Mouse (Mus musculus) limb, embryonic 11.5 days (tissue): ENCODE results near the gene Olfr1368. TPM values are rescaled to one million over a fixed set of nuclear protein-coding genes. Genes with fewer than 3 reads are reported as not detected.

Experiments
- ATAC-seq: fragments of 200-750 bp; cut with Nextera tagmentation; 2 replicates; pipeline ENCODE4 v1.8.0; 2017; ENCODE audit warnings: low read depth; ENCODE audit not compliant: insufficient number of reproducible peaks, low FRiP score, low TSS enrichment
- DNase-seq: peaks from one replicate; pipeline ENCODE4 v3.0.0-alpha.2; 2015; ENCODE audit warnings: low spot score
- H3K27ac ChIP-seq: fragments of 300-500 bp; sonication (generic); replicated peaks from 2 replicates; pipeline ENCODE4 v1.5.1; 2014; ENCODE audit warnings: low read depth, mild to moderate bottlenecking, low read length
- H3K27me3 ChIP-seq: fragments of 300-500 bp; sonication (generic); 2 replicates; pipeline ENCODE4 v1.6.1; 2014; ENCODE audit warnings: mild to moderate bottlenecking, low read length, mixed read lengths; ENCODE audit not compliant: control insufficient read depth, insufficient read depth
- H3K36me3 ChIP-seq: fragments of 300-500 bp; sonication (generic); 2 replicates; pipeline ENCODE4 v1.6.1; 2014; ENCODE audit warnings: mild to moderate bottlenecking, low read length, moderate library complexity, mixed read lengths; ENCODE audit not compliant: control insufficient read depth, insufficient read depth
- H3K4me1 ChIP-seq: fragments of 300-500 bp; sonication (generic); 2 replicates; pipeline ENCODE4 v1.6.1; 2014; ENCODE audit warnings: low read length, mixed read lengths; ENCODE audit not compliant: control insufficient read depth, insufficient read depth
- H3K4me2 ChIP-seq: fragments of 300-500 bp; sonication (generic); 2 replicates; pipeline ENCODE4 v1.6.1; 2014; ENCODE audit warnings: low read depth, mild to moderate bottlenecking, moderate library complexity; ENCODE audit not compliant: severe bottlenecking
- H3K4me3 ChIP-seq: fragments of 300-500 bp; sonication (generic); 2 replicates; pipeline ENCODE4 v1.5.1; 2014; ENCODE audit warnings: low read depth, low read length
- H3K9ac ChIP-seq: fragments of 300-500 bp; sonication (generic); 2 replicates; pipeline ENCODE4 v1.6.1; 2014; ENCODE audit warnings: mild to moderate bottlenecking, low read length
- H3K9me3 ChIP-seq: fragments of 300-500 bp; sonication (generic); 2 replicates; pipeline ENCODE4 v1.6.1; 2016; ENCODE audit warnings: low read length; ENCODE audit not compliant: control insufficient read depth
- WGBS: fragments of 180-500 bp; shearing (Covaris S2); extraction: QIAGEN DNeasy Blood & Tissue Kit; methylation state at CpG from one replicate; pipeline ENCODE4 v1.1.7; 2014; 5-methylcytosine and 5-hydroxymethylcytosine counted together
- polyA plus RNA-seq: library from polyadenylated mRNA; unstranded; fragments of >200 nt; fragmentation: Nextera tagmentation; extraction: Ambion mirVana; gene quantifications from 2 replicates; pipeline ENCODE4 v1.2.1, GENCODE M21; 2014

The Olfr1368 gene
- polyA plus RNA-seq, 1 experiment from 2014 or later: not detected

DNA sequence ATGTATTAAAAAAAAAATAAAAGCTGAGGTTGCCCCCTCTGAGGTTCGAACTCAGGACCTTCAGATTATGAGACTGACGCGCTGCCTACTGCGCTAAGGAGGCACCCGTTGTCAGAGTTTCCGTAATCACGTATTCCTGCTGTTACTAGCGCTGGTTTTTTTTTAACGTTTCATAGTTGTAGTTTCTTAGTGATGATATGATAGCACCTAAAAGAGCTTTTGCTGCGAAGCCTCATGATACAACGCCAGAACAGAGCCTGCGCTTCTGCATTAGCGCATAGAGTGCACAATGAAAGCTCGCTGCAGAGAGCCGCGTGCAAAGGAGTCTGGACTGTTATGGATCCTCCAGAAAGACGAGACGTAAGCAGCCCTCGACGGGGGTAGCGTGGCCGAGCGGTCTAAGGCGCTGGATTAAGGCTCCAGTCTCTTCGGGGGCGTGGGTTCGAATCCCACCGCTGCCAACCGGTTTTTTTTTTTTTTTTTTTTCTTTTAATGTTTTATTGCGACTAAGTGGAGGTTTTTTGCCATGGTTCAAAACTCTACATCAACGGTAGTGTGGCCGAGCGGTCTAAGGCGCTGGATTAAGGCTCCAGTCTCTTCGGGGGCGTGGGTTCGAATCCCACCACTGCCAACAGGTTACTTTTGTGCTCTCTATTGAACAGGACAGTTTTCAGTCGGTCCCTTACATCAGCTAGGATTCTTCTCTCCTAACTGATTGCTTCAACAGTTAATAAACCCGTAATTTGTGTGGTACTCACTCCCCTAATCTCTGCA is 24.2 kb upstream of the Olfr1368 start:
- H3K9ac ChIP-seq: no peak overlapping the region
- H3K36me3 ChIP-seq: no peaks in the 10 kb centered on the region
- no peaks in the 10 kb centered on the region for H3K27me3 ChIP-seq
- peak; percentile 75; the same call in 1 of the 2 replicates for ATAC-seq
- under 1% methylated on average over 39 of the region's 39 CpGs for WGBS
- peak overlapping the region; percentile 40 for H3K4me3 ChIP-seq
- H3K9me3 ChIP-seq: no peaks in the 10 kb centered on the region
- peak overlapping the region; percentile 73; the same call in 1 of the 2 replicates for H3K4me2 ChIP-seq
- DNase-seq: peak; percentile 91
- H3K27ac ChIP-seq: no peak overlapping the region
- peaks cover 4% of the 10 kb centered on the region; the same call in 1 of the 2 replicates for H3K4me1 ChIP-seq

DNA sequence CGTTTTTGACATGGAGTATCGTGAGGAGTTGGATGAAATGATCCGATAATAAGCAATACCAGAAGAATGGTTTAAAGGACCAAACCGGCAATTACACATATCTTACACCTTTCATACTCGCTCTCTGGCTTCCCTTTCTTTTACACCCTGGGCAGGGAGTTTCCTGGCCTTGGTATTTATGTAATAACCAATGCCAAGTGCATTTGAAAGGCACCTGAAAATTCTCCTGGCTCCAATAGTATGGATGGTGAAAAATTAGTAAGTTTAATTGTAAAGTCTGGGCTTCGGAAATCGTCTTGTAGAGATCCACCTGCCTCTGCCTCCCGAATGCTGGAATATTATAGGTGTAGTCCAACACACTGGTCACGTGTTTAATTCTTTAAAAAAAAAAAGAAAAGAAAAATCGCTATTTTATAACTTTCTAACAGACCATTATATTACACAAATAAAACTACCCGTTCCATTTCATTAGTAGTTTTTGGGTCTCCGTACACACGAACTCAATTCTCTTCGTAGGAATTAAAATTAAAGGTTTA is 23.5 kb upstream of the Olfr1368 start:
- peak overlapping the region; percentile 48 for H3K4me3 ChIP-seq
- H3K36me3 ChIP-seq: no peaks in the 10 kb centered on the region
- H3K27me3 ChIP-seq: no peaks in the 10 kb centered on the region
- no peaks in the 10 kb centered on the region for H3K9me3 ChIP-seq
- ATAC-seq (no peak), DNase-seq (no peak)
- peak overlapping the region; percentile 73 for H3K4me2 ChIP-seq
- no peak overlapping the region for H3K27ac ChIP-seq
- no peak overlapping the region for H3K9ac ChIP-seq
- H3K4me1 ChIP-seq: peaks cover 4% of the 10 kb centered on the region; the same call in 1 of the 2 replicates
- WGBS: 6% methylated on average over 14 of the region's 14 CpGs

DNA sequence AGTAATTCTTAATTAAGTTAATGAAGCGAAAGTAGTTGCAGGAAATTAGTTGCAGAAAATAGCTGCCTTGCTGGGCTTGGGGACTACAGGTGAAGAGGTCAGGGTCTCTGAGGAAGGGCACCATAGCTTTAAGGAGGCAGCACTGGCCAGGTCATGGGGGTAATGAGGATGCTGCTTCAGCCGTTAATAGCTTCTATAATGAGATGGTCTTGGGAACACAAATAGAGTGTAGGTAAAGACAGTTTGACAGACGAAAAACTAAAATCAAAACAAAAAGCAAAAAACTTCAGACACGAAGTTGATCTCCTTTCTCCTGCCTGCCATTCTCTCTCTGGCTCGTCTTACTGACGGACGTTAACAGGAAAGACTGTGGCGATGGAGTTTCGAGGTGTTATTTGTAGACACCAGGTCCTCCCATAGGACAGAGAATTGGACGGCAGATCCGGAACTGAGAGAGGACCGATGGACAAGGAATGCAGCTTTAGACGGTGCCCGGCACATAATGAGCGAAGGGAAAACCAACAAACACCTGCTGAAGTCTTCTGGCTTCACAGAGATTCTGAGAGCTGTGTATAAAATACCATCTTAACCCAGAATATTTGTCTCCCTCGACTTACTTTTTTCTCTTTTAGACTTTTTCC is 22.8 kb upstream of the Olfr1368 start:
- H3K4me2 ChIP-seq: peak overlapping the region; percentile 73
- no peak for ATAC-seq
- H3K27ac ChIP-seq: no peak overlapping the region
- H3K9me3 ChIP-seq: no peaks in the 10 kb centered on the region
- H3K27me3 ChIP-seq: no peaks in the 10 kb centered on the region
- DNase-seq: peak; percentile 52
- no peak overlapping the region; the same call in 1 of the 2 replicates for H3K9ac ChIP-seq
- peaks cover 4% of the 10 kb centered on the region; the same call in 1 of the 2 replicates for H3K4me1 ChIP-seq
- under 1% methylated on average over 16 of the region's 16 CpGs for WGBS
- no peaks in the 10 kb centered on the region for H3K36me3 ChIP-seq
- H3K4me3 ChIP-seq: peak overlapping the region; percentile 48

DNA sequence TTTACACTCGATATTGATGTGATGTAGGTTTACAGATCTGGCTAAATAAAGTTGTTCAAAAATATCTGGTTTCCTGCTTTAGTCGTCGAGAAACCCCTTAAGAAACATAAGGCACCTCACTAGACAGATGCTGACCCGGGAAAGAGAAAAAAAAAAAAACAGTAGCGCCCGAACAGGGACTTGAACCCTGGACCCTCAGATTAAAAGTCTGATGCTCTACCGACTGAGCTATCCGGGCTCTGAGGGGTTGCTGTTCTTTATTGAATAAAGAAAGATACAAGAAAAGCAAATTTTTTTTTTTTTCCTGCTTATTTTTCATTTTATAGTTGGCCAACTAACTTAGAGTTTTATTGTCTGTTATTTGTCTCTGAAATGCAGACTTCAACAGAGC is 22.2 kb upstream of the Olfr1368 start:
- Histone ChIP-seq H3K27me3 (no peaks in the 10 kb centered on the region), H3K4me1 (peaks cover 4% of the 10 kb centered on the region; the same call in 1 of the 2 replicates), H3K27ac (no peak overlapping the region), H3K4me3 (peak overlapping the region; percentile 48), H3K9me3 (no peaks in the 10 kb centered on the region), H3K36me3 (no peaks in the 10 kb centered on the region), H3K9ac (no peak overlapping the region), H3K4me2 (peak overlapping the region; percentile 73)
- under 1% methylated on average over 8 of the region's 8 CpGs for WGBS
- DNase-seq (peak; percentile 66), ATAC-seq (no peak)

DNA sequence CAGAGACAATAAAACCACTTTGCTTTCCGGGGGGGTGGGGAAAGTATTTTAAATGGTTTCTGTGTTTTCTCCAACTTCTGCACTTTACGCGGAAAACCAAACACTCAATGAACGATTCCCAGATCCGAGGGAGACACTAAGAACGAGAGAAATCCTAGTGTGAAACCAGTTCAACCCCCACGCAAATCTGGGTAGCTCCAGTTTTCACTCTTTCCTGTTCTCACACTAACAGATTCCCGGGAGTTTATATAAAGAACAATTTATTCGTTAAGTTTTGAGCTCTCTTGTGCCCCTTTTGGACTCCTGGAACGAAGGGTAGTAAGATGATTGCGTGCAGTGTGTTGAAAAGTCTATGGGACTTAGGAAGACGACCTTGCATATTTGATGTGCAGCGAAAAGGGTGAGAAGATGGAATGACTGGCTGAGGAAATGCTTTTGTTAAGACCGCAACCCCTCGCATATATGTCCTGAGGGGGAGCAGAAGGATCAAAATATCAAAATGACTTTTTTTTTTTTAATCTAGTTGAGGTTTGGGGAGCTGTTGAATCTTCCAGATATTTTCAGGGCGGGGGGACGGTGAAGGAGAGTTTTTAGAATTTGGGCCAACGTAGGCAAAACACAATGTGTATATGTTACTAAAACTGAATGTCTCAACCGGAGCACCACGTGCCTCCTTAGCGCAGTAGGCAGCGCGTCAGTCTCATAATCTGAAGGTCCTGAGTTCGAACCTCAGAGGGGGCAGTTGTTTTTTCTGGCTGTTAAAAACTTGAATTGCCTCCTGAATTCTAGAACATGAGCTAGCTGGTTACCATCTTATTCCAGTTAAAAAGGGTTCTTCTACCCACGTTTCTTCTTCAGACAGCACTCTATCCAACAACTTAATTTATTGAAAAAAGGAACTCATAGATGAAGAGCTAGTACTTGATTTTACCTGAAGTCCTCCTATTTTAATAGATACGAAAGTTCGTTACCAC is 21.6 kb upstream of the Olfr1368 start:
- H3K27ac ChIP-seq: no peak overlapping the region
- peaks cover 4% of the 10 kb centered on the region; the same call in 1 of the 2 replicates for H3K4me1 ChIP-seq
- peak overlapping the region; percentile 48 for H3K4me3 ChIP-seq
- H3K4me2 ChIP-seq: peak overlapping the region; percentile 73
- no peaks in the 10 kb centered on the region for H3K36me3 ChIP-seq
- ATAC-seq (0 out of 2 replicates have a peak, but pooled peaks have one; percentile 24), DNase-seq (peak; percentile 89)
- H3K9me3 ChIP-seq: no peaks in the 10 kb centered on the region
- H3K27me3 ChIP-seq: no peaks in the 10 kb centered on the region
- WGBS: under 1% methylated on average over 27 of the region's 27 CpGs
- peak overlapping the region; percentile 40; the same call in 1 of the 2 replicates for H3K9ac ChIP-seq

DNA sequence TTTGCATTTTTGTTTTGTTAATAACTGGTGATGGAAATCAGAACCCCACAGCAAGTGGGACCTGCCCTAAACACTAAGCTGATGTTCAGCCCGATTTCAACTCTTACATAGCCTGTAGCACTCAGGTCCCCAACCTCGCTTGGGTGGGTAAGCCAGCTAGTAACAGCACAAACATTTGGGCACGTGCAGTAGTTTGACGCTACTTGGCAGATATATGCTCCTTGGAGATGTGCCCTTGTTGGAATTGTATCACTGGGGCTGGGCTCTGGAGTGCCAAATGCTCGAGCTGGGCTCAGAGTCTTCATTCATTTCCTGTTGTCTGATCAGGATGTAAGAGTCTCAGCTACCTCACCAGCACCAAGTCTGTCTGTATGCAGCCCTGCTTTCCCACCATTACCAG is 16.9 kb upstream of the Olfr1368 start:
- 62% methylated on average over 5 of the region's 5 CpGs for WGBS
- H3K27ac ChIP-seq: no peak overlapping the region

DNA sequence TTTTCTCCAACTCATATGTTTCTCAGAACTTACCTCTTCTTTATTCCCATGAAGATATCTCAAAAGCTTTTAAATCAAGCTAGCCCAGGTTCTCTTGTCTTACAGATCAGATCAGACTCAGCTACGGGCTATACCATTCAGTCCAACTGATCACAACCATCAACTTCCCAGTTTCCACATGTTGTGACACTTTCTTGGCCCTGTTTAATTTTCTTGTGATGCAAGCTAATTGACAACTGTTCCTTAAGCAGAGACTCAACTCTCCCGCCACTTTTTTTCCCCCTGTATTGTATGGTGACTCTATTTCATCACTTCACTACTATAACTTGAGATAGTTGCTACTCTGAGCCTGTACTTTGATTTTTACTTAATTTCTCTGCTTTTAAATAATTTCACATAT is 15.9 kb upstream of the Olfr1368 start:
- H3K4me1 ChIP-seq: no peaks in the 10 kb centered on the region
- 46% methylated on average over 2 of the region's 2 CpGs for WGBS
- no peaks in the 10 kb centered on the region for H3K27me3 ChIP-seq
- DNase-seq (no peak), ATAC-seq (0 out of 2 replicates have a peak, but pooled peaks have one; percentile 7)
- peak overlapping the region; percentile 31 for H3K4me2 ChIP-seq
- H3K9ac ChIP-seq: no peak overlapping the region
- H3K4me3 ChIP-seq: peak overlapping the region; percentile 12; the same call in 1 of the 2 replicates
- H3K27ac ChIP-seq: no peak overlapping the region
- no peaks in the 10 kb centered on the region for H3K9me3 ChIP-seq
- H3K36me3 ChIP-seq: no peaks in the 10 kb centered on the region

More for the DNA sequence above, 16.9 kb upstream of the Olfr1368 start:
- Histone ChIP-seq H3K4me3 (no peak overlapping the region), H3K27me3 (no peaks in the 10 kb centered on the region), H3K4me1 (no peaks in the 10 kb centered on the region), H3K36me3 (no peaks in the 10 kb centered on the region), H3K9ac (no peak overlapping the region), H3K9me3 (no peaks in the 10 kb centered on the region), H3K4me2 (no peak overlapping the region)
- ATAC-seq: no peak
- DNase-seq: no peak
